Mouse (Mus musculus): ENCODE results near the gene Sh3bgrl2. TPM values are rescaled to one million over a fixed set of nuclear protein-coding genes. Genes with fewer than 3 reads are reported as not detected.

Sh3bgrl2 gene
- polyA plus RNA-seq, 1 experiment, result 0.02 TPM

DNA sequence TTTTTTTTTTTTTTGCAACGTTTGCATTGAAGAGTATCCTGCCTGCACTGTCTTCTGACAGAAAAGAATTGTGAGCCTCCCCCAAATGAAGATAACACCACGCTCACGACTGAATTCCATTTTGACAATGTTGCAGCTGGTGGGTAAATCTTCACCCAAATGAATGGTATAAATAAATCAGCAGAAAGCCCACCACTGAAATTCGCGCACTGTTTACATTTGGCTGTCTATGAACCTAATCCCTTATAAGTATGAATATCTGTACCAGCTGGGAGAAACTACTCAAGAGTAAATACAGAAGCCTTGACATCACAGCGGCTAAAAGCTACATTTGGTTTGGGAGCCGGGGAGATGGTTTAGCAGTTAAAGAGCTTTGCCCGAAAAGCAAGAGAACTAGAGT lies 116.8 kb downstream of the Sh3bgrl2 start:
- no peaks in the 10 kb centered on the region for H3K27me3 ChIP-seq (ENCODE audit: control insufficient read depth)
- no peaks in the 10 kb centered on the region for H3K4me1 ChIP-seq (ENCODE audit: control insufficient read depth)
- no peaks in the 10 kb centered on the region for H3K36me3 ChIP-seq (ENCODE audit: control insufficient read depth)
- no peak overlapping the region for H3K4me3 ChIP-seq (replicated peaks)
- H3K9me3 ChIP-seq (ENCODE audit: control insufficient read depth, low read length), result 0 out of 2 replicates have a peak, but pooled peaks cover 2% of the 10 kb centered on the region
- no peak for TF ChIP-seq GATA1 (IDR thresholded peaks at IDR 0.05; ENCODE audit: low read length)
- no peak for TF ChIP-seq TAL1 (IDR thresholded peaks at IDR 0.05; ENCODE audit: low read length)

DNA sequence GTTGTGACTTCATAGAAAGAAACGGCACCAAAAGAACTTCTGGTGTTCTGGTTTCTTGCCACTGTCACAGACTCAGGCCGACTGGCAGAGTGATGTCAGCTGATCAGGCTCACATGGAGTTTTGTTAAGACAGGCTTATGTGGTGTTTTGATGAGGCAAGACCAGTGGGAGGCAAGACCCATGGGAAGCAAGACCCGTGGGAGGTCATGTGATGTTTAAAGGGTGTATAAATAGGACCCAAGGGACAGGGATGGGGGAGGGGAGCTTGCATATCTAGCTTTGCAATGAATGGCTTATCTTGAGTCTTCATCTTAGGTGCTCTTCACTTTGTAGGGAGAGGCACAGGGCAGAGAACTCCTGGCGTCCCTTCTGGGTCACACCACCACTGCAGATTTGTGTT lies 118.9 kb downstream of the Sh3bgrl2 start:
- TF ChIP-seq GATA1 (IDR thresholded peaks at IDR 0.05; ENCODE audit: low read length) (no peak), TAL1 (IDR thresholded peaks at IDR 0.05; ENCODE audit: low read length) (no peak)
- no peaks in the 10 kb centered on the region for H3K27me3 ChIP-seq (ENCODE audit: control insufficient read depth)
- H3K4me1 ChIP-seq (ENCODE audit: control insufficient read depth), result no peaks in the 10 kb centered on the region
- no peaks in the 10 kb centered on the region for H3K36me3 ChIP-seq (ENCODE audit: control insufficient read depth)
- H3K4me3 ChIP-seq (replicated peaks), result no peak overlapping the region
- H3K9me3 ChIP-seq (ENCODE audit: control insufficient read depth, low read length), result no peaks in the 10 kb centered on the region

DNA sequence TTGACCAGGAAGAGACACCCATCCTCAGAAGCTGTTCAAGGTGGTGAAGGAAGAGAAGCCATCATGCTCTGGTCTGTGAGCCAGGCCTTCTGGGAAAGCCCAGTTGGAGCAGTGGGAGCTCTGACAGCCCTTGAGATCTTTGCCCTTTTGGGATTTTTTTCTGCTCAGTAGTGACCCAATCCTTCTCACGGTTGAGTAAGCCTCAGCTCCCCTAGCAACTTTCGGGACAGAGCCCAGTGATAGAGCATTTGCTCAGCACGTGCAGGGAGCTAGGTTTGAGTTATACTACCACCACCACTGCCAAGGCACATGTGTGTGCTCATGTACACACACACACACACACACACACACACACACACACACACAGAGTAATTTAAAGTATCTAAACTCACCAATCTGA lies 131.5 kb downstream of the Sh3bgrl2 start:
- Histone ChIP-seq H3K4me3 (replicated peaks) (no peak overlapping the region), H3K9me3 (ENCODE audit: control insufficient read depth, low read length) (no peaks in the 10 kb centered on the region), H3K4me1 (ENCODE audit: control insufficient read depth) (no peaks in the 10 kb centered on the region), H3K36me3 (ENCODE audit: control insufficient read depth) (no peaks in the 10 kb centered on the region), H3K27me3 (ENCODE audit: control insufficient read depth) (no peaks in the 10 kb centered on the region)
- TF ChIP-seq TAL1 (IDR thresholded peaks at IDR 0.05; ENCODE audit: low read length), result no peak

DNA sequence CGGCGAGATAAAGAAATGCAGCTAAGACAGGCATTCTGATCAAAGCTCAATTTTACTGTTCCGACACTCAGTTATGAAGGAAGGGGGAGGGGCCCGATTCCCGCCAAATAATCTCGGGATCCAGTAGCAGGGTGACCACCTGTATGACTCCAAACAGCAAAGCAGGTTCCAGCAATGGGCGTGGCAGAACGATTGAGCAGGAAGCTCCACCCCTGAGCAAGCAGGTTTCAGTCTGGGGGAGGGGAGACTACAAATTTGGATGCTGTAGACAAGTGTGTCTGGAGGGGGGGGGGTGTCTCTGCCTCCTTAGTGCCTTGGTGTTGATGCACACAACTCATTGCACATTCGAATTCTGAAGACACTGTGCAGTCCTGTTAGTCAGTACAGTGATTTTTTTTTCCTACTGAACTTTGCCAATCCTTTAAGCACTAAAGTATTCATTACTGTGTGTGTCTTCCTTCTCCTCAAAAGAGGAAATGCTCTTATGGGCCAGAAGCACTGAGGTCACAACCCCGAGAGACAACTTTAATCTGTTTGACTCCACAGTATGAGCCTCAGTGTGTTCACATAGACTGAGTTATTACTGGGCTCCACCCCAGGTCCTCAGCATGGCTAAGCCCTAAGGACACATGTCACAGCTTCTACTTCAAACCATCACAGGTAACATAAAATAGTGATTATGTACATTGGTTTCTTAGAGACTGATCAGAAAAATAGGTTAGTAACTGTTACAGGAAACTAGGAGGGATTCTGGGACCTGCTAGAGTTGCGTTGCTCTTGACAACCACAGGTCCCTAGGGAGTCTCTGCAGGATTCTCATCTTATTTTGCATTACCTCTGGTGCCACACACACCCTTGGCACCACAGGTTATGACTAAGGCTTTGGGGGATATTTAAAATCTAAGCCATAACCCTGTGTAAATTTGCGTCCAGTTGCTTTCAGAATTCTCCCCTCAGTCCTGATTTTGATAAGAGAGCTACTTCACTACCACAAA lies 133.8 kb downstream of the Sh3bgrl2 start:
- no peaks in the 10 kb centered on the region for H3K4me1 ChIP-seq (ENCODE audit: control insufficient read depth)
- no peak overlapping the region for H3K4me3 ChIP-seq (replicated peaks)
- TF ChIP-seq GATA1 (IDR thresholded peaks at IDR 0.05; ENCODE audit: low read length), result no peak
- no peak for TF ChIP-seq TAL1 (IDR thresholded peaks at IDR 0.05; ENCODE audit: low read length)
- no peaks in the 10 kb centered on the region for H3K9me3 ChIP-seq (ENCODE audit: control insufficient read depth, low read length)
- no peaks in the 10 kb centered on the region for H3K27me3 ChIP-seq (ENCODE audit: control insufficient read depth)
- no peaks in the 10 kb centered on the region for H3K36me3 ChIP-seq (ENCODE audit: control insufficient read depth)

DNA sequence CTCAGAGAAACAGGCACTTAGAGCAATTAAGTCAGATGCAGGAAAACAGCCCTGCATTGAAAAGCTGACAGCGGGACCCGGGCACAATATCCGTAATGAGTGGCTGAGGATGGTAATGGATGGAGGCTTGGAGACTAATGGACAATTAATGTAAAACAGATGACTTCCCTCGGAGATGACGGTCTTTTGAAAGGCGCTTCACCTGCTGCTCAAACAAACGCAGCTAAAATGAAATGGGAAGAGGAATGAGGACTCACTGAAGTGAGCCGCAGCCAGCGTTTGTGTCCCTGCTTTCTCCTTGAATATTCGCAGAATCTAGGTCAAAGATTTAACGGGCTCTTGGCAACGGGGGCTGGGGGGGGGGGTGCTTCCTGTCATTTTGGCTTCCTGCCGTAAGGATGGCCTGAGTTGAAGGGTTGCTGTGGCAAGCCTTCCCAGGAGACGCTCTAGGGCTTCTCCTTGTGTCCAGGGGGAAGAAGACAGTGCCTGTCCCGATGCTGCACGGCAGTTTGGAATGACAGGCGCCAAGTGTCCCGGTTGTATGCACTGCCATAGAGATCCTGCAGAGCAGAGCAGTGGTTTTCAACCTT lies 138.5 kb downstream of the Sh3bgrl2 start:
- no peaks in the 10 kb centered on the region for H3K27me3 ChIP-seq (ENCODE audit: control insufficient read depth)
- no peaks in the 10 kb centered on the region for H3K36me3 ChIP-seq (ENCODE audit: control insufficient read depth)
- TF ChIP-seq TAL1 (IDR thresholded peaks at IDR 0.05; ENCODE audit: low read length) (no peak), GATA1 (IDR thresholded peaks at IDR 0.05; ENCODE audit: low read length) (no peak)
- no peak overlapping the region for H3K4me3 ChIP-seq (replicated peaks)
- no peaks in the 10 kb centered on the region for H3K9me3 ChIP-seq (ENCODE audit: control insufficient read depth, low read length)
- H3K4me1 ChIP-seq (ENCODE audit: control insufficient read depth), result no peaks in the 10 kb centered on the region

DNA sequence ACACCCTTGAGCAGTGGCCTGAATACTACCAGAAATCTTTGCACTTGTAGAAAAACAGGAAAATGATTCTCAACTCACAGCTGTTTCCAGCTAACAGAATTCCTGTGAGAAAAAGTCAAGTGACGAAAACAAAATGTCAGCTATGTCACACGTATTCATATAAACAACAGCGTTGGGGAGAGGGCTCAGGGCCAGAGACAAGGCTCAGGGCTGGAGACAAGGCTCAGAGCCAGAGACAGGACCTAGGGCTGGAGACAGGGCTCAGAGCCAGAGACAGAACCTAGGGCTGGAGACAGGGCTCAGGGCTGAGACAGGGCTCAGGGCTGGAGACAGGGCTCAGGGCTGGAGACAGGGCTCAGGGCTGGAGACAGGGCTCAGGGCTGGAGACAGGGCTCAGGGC lies 139.8 kb downstream of the Sh3bgrl2 start:
- H3K9me3 ChIP-seq (ENCODE audit: control insufficient read depth, low read length), result no peaks in the 10 kb centered on the region
- H3K36me3 ChIP-seq (ENCODE audit: control insufficient read depth), result no peaks in the 10 kb centered on the region
- no peaks in the 10 kb centered on the region for H3K4me1 ChIP-seq (ENCODE audit: control insufficient read depth)
- H3K27me3 ChIP-seq (ENCODE audit: control insufficient read depth), result no peaks in the 10 kb centered on the region
- H3K4me3 ChIP-seq (replicated peaks), result no peak overlapping the region
- no peak for TF ChIP-seq GATA1 (IDR thresholded peaks at IDR 0.05; ENCODE audit: low read length)
- TF ChIP-seq TAL1 (IDR thresholded peaks at IDR 0.05; ENCODE audit: low read length), result no peak

Other genes with a start within 250 kb of the Sh3bgrl2 start
- not detected in 2 replicates for gene Lca5, start 107.2 kb upstream of the Sh3bgrl2 start, polyA plus RNA-seq (2012)